ENCODE assay signal across 8 mouse cellular contexts in genomic region chr11:33917574-33917973, GRCm38 (mm10). TPM values are rescaled to one million over a fixed set of nuclear protein-coding genes. Genes with fewer than 3 reads are reported as not detected.
DNase-seq lines count a peak whose midpoint lies in the region; ATAC-seq and TF ChIP-seq lines count a peak whose summit lies in the region.

No protein-coding gene starts in this region.

- no peaks in the 10 kb centered on the region for H3K9me3 ChIP-seq in E14TG2a.4 (ENCODE audit: low read length)
- no peaks in the 10 kb centered on the region for H3K9me3 ChIP-seq in lung, postnatal 0 days (ENCODE audit: low read length)

- no peak for TF ChIP-seq EP300 in lung, postnatal 0 days (IDR thresholded peaks at IDR 0.05)

- H3K9ac ChIP-seq in lung, postnatal 0 days (replicated peaks; ENCODE audit: low read depth) = no peak overlapping the region

- peaks cover 33% of the 10 kb centered on the region for H3K27me3 ChIP-seq in E14TG2a.4 (ENCODE audit: insufficient read depth, low read length)
- no peaks in the 10 kb centered on the region for H3K27me3 ChIP-seq in lung, postnatal 0 days (replicated peaks; ENCODE audit: insufficient read depth, low read length)

- peak; percentile 96 for TF ChIP-seq CTCF in E14TG2a.4 (conservative IDR thresholded peaks at IDR 0.05; ENCODE audit: low read length)
- TF ChIP-seq CTCF in lung, postnatal 0 days (IDR thresholded peaks at IDR 0.05) = peak; percentile 99

- no peak for ATAC-seq in lung, postnatal 0 days

- peaks cover 11% of the 10 kb centered on the region; the same call in 1 of the 2 replicates for H3K4me1 ChIP-seq in E14TG2a.4 (replicated peaks; ENCODE audit: low read depth, low read length)
- H3K4me1 ChIP-seq in lung, postnatal 0 days (ENCODE audit: insufficient read depth, low read depth, low read length) = no peaks in the 10 kb centered on the region

- H3K4me2 ChIP-seq in lung, postnatal 0 days (replicated peaks; ENCODE audit: low read depth, low read length) = no peak overlapping the region

- no peak overlapping the region for H3K4me3 ChIP-seq in E14TG2a.4 (replicated peaks; ENCODE audit: low read length)
- no peak overlapping the region for H3K4me3 ChIP-seq in lung, postnatal 0 days (ENCODE audit: low read depth, low read length)

- 20% methylated on average over 6 of the region's 6 CpGs for WGBS in lung, postnatal 0 days

- H3K27ac ChIP-seq in lung, postnatal 0 days (ENCODE audit: low read length) = no peak overlapping the region

- DNase-seq in adrenal gland, adult 2 months = peak; percentile 39
- peak; percentile 77 for DNase-seq in embryo, embryonic 10.5 days (ENCODE audit: low spot score)
- peak; percentile 48 for DNase-seq in heart, adult 8-10 months (ENCODE audit: low spot score)
- peak; percentile 85 to 86 for DNase-seq in kidney, postnatal 4 days
- peak; percentile 50 for DNase-seq in lung, postnatal 0 days (ENCODE audit: low spot score)
- DNase-seq in ovary, postnatal 14 days (ENCODE audit: low spot score) = peak; percentile 72
- peak; percentile 71 for DNase-seq in urinary bladder, postnatal 25 days (ENCODE audit: low spot score)

- no peaks in the 10 kb centered on the region for H3K36me3 ChIP-seq in E14TG2a.4 (ENCODE audit: insufficient read depth, low read length)
- no peaks in the 10 kb centered on the region for H3K36me3 ChIP-seq in lung, postnatal 0 days (ENCODE audit: insufficient read depth, low read length)

RNA-seq across cellular contexts. Expression of gene Kcnmb1, which starts 45.2 kb away (rescaled TPM):
- under 1 TPM; 0.12 to 0.21 TPM for total RNA-seq in adrenal gland, adult 2 months (2021)
- polyA plus RNA-seq in adrenal gland, adult 2 months (2012; rRNA removed) = 0.17 and 0.27 TPM in 2 replicates
- 1 to 10 TPM in 1 of 4 experiments, under 1 TPM in 3; 0.44 to 1.1 (median 0.73) TPM for total RNA-seq in heart, adult 8-10 months (2022)
- 0.66 and 0.74 TPM in 2 replicates for polyA plus RNA-seq in lung, postnatal 0 days (2015; fragmentation: Nextera tagmentation; extraction: Ambion mirVana)
